Mouse (Mus musculus) testis, adult 2 months (tissue): ENCODE results near the gene Ctnna2.

Experiments used
- CTCF ChIP-seq: fragments of 200-500 bp; IDR thresholded peaks from 2 replicates; pipeline ENCODE4 v1.5.1; 2012; ENCODE audit warnings: low read depth, mild to moderate bottlenecking, inconsistent platforms, low read length, moderate library complexity; ENCODE audit not compliant: control insufficient read depth, insufficient read depth, insufficient replicate concordance
- POLR2A ChIP-seq: fragments of 200-500 bp; IDR thresholded peaks from 2 replicates; pipeline ENCODE4 v1.6.1; 2012; ENCODE audit warnings: low read depth, mild to moderate bottlenecking, inconsistent platforms, low read length, moderate library complexity; ENCODE audit not compliant: control insufficient read depth

DNA sequence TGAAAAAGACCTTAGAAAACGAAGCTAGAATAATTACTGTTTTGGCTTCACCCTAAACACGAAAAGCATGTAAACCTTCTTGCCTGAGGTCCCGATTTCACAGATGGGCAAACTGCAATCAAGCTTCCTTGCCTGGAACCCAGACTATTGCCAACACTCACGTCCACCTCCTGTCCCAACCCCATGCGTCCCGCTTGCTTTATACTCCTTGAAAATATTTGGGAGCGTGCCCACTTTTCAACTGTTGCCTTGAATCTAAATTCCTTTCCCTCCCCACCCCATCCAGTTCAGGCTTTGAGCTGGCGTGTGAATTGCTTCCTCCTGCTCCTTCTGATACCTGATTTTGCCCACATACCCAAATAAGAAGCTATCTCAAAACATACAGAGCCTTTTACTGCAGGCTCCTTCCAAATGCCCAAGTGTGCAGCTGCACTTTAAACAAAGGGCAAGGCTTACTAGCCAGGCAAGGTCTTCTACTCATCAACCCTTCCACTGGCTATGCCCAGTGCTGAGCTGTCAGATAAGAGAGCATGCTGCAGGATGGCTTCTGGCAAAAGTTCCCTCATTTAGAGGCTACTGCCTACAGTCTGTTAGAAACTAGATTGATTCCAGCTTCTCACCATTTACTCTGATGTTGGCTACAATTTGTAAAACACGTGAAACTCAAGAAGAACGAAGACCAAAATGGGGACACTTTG is 8.8 kb downstream of the Ctnna2 start:
- TF ChIP-seq CTCF (no peak), POLR2A (no peak)
